Mouse (Mus musculus): ENCODE measurements around the gene Klre1. TPM values are rescaled to one million over a fixed set of nuclear protein-coding genes. Genes with fewer than 3 reads are reported as not detected.
A peak's percentile ranks its signal among the peaks of the same experiment; 100 is the strongest.

Klre1 gene
- polyA plus RNA-seq (2014; fragmentation: Nextera tagmentation; extraction: Ambion mirVana) = not detected in 2 replicates

- Histone ChIP-seq H3K4me3 (ENCODE audit: control insufficient read depth in 1 of 2, insufficient read depth in 1 of 2, low read depth in 1 of 2, low read length in 2 of 2) (no peak within 1 kb of the TSS), H3K9me3 (ENCODE audit: control insufficient read depth, low read length) (no peaks in the 10 kb centered on the region), H3K9ac (ENCODE audit: low read length) (no peak within 1 kb of the TSS), H3K27me3 (ENCODE audit: control insufficient read depth, insufficient read depth, low read length) (no peaks in the 10 kb centered on the region), H3K27ac (replicated peaks in 1 of 2; ENCODE audit: control insufficient read depth in 1 of 2, insufficient read depth in 1 of 2, low read depth in 2 of 2, low read length in 2 of 2) (no peak within 1 kb of the TSS), H3K36me3 (ENCODE audit: control insufficient read depth, insufficient read depth, low read length) (no peaks in the 10 kb centered on the region), H3K4me1 (ENCODE audit: control insufficient read depth in 2 of 2, insufficient read depth in 2 of 2, low read length in 2 of 2) (no peaks in the 10 kb centered on the region), H3K4me2 (ENCODE audit: low read length) (no peak within 1 kb of the TSS)
- WGBS = 93% methylated on average over 8 of the region's 8 CpGs
- ATAC-seq (ENCODE audit: insufficient number of reproducible peaks, insufficient read depth, low FRiP score, low read depth) = no peak
Observed at GRCm38 (mm10) chr6:129577605-129578004, at the start of gene Klre1. Gene Klre1 (plus strand): TSS chr6:129577905.

- Histone ChIP-seq H3K27ac (replicated peaks in 1 of 2; ENCODE audit: control insufficient read depth in 1 of 2, insufficient read depth in 1 of 2, low read depth in 2 of 2, low read length in 2 of 2) (no peak overlapping the region), H3K4me2 (ENCODE audit: low read length) (no peak overlapping the region), H3K4me1 (ENCODE audit: control insufficient read depth in 2 of 2, insufficient read depth in 2 of 2, low read length in 2 of 2) (peaks cover 0 to 3% of the 10 kb centered on the region in 2 experiments; a peak in 2 of 4 replicates), H3K9me3 (ENCODE audit: control insufficient read depth, low read length) (no peaks in the 10 kb centered on the region), H3K27me3 (ENCODE audit: control insufficient read depth, insufficient read depth, low read length) (no peaks in the 10 kb centered on the region), H3K36me3 (ENCODE audit: control insufficient read depth, insufficient read depth, low read length) (no peaks in the 10 kb centered on the region), H3K9ac (ENCODE audit: low read length) (no peak overlapping the region), H3K4me3 (ENCODE audit: control insufficient read depth in 1 of 2, insufficient read depth in 1 of 2, low read depth in 1 of 2, low read length in 2 of 2) (no peak overlapping the region)
- 76% methylated on average over 1 of the region's 1 CpGs for WGBS
- no peak for ATAC-seq (ENCODE audit: insufficient number of reproducible peaks, insufficient read depth, low FRiP score, low read depth)
Observed at GRCm38 (mm10) chr6:129529605-129530004, 48.1 kb upstream of the Klre1 start.

- Histone ChIP-seq H3K9ac (ENCODE audit: low read length) (no peak overlapping the region), H3K27ac (replicated peaks in 1 of 2; ENCODE audit: control insufficient read depth in 1 of 2, insufficient read depth in 1 of 2, low read depth in 2 of 2, low read length in 2 of 2) (no peak overlapping the region), H3K27me3 (ENCODE audit: control insufficient read depth, insufficient read depth, low read length) (no peaks in the 10 kb centered on the region), H3K36me3 (ENCODE audit: control insufficient read depth, insufficient read depth, low read length) (no peaks in the 10 kb centered on the region), H3K9me3 (ENCODE audit: control insufficient read depth, low read length) (no peaks in the 10 kb centered on the region), H3K4me1 (ENCODE audit: control insufficient read depth in 2 of 2, insufficient read depth in 2 of 2, low read length in 2 of 2) (peaks cover 2 to 10% of the 10 kb centered on the region in 2 experiments), H3K4me3 (ENCODE audit: control insufficient read depth in 1 of 2, insufficient read depth in 1 of 2, low read depth in 1 of 2, low read length in 2 of 2) (no peak overlapping the region), H3K4me2 (ENCODE audit: low read length) (no peak overlapping the region)
- no peak for ATAC-seq (ENCODE audit: insufficient number of reproducible peaks, insufficient read depth, low FRiP score, low read depth)
Observed at GRCm38 (mm10) chr6:129530261-129530660, 47.4 kb upstream of the Klre1 start.

GRCm38 (mm10) chr6:129532556-129532941 lies 45.2 kb upstream of the Klre1 start:
- no peaks in the 10 kb centered on the region for H3K27me3 ChIP-seq (ENCODE audit: control insufficient read depth, insufficient read depth, low read length)
- H3K9ac ChIP-seq (ENCODE audit: low read length) = peak overlapping the region; percentile 84
- H3K36me3 ChIP-seq (ENCODE audit: control insufficient read depth, insufficient read depth, low read length) = peaks cover 5% of the 10 kb centered on the region
- peaks cover 8 to 16% of the 10 kb centered on the region in 2 experiments for H3K4me1 ChIP-seq (ENCODE audit: control insufficient read depth in 2 of 2, insufficient read depth in 2 of 2, low read length in 2 of 2)
- WGBS = 30% methylated on average over 7 of the region's 7 CpGs
- H3K27ac ChIP-seq (replicated peaks in 1 of 2; ENCODE audit: control insufficient read depth in 1 of 2, insufficient read depth in 1 of 2, low read depth in 2 of 2, low read length in 2 of 2) = peak overlapping the region; percentile 46 to 77
- peak overlapping the region; percentile 88 for H3K4me2 ChIP-seq (ENCODE audit: low read length)
- no peaks in the 10 kb centered on the region for H3K9me3 ChIP-seq (ENCODE audit: control insufficient read depth, low read length)
- no peak; the same call in 1 of the 2 replicates for ATAC-seq (ENCODE audit: insufficient number of reproducible peaks, insufficient read depth, low FRiP score, low read depth)
- peak overlapping the region; percentile 90 to 91 for H3K4me3 ChIP-seq (ENCODE audit: control insufficient read depth in 1 of 2, insufficient read depth in 1 of 2, low read depth in 1 of 2, low read length in 2 of 2)

GRCm38 (mm10) chr6:129532942-129533860 lies 44.5 kb upstream of the Klre1 start, which contains the start of gene Gabarapl1:
Gene Gabarapl1 (plus strand): TSS chr6:129533160.
- ATAC-seq (ENCODE audit: insufficient number of reproducible peaks, insufficient read depth, low FRiP score, low read depth) = peak; percentile 81
- Histone ChIP-seq H3K27me3 (ENCODE audit: control insufficient read depth, insufficient read depth, low read length) (no peaks in the 10 kb centered on the region), H3K36me3 (ENCODE audit: control insufficient read depth, insufficient read depth, low read length) (peaks cover 12% of the 10 kb centered on the region), H3K4me1 (ENCODE audit: control insufficient read depth in 2 of 2, insufficient read depth in 2 of 2, low read length in 2 of 2) (peaks cover 8 to 16% of the 10 kb centered on the region in 2 experiments), H3K9me3 (ENCODE audit: control insufficient read depth, low read length) (no peaks in the 10 kb centered on the region), H3K9ac (ENCODE audit: low read length) (peak within 1 kb of the TSS; percentile 84), H3K4me3 (ENCODE audit: control insufficient read depth in 1 of 2, insufficient read depth in 1 of 2, low read depth in 1 of 2, low read length in 2 of 2) (peak within 1 kb of the TSS; percentile 90 to 91), H3K4me2 (ENCODE audit: low read length) (peak within 1 kb of the TSS; percentile 88), H3K27ac (replicated peaks in 1 of 2; ENCODE audit: control insufficient read depth in 1 of 2, insufficient read depth in 1 of 2, low read depth in 2 of 2, low read length in 2 of 2) (peak within 1 kb of the TSS; percentile 77 to 81)
- under 1% methylated on average over 55 of the region's 55 CpGs for WGBS

- H3K9ac ChIP-seq (ENCODE audit: low read length) = peak overlapping the region; percentile 84
- no peaks in the 10 kb centered on the region for H3K9me3 ChIP-seq (ENCODE audit: control insufficient read depth, low read length)
- peak overlapping the region; percentile 88 for H3K4me2 ChIP-seq (ENCODE audit: low read length)
- H3K36me3 ChIP-seq (ENCODE audit: control insufficient read depth, insufficient read depth, low read length) = peaks cover 21% of the 10 kb centered on the region
- H3K27me3 ChIP-seq (ENCODE audit: control insufficient read depth, insufficient read depth, low read length) = no peaks in the 10 kb centered on the region
- no peak for ATAC-seq (ENCODE audit: insufficient number of reproducible peaks, insufficient read depth, low FRiP score, low read depth)
- peak overlapping the region in 1 of 2 experiments; percentile 77; a peak in 1 of 4 replicates for H3K27ac ChIP-seq (replicated peaks in 1 of 2; ENCODE audit: control insufficient read depth in 1 of 2, insufficient read depth in 1 of 2, low read depth in 2 of 2, low read length in 2 of 2)
- WGBS = 14% methylated on average over 9 of the region's 9 CpGs
- peaks cover 8 to 16% of the 10 kb centered on the region in 2 experiments for H3K4me1 ChIP-seq (ENCODE audit: control insufficient read depth in 2 of 2, insufficient read depth in 2 of 2, low read length in 2 of 2)
- peak overlapping the region; percentile 90 to 91 for H3K4me3 ChIP-seq (ENCODE audit: control insufficient read depth in 1 of 2, insufficient read depth in 1 of 2, low read depth in 1 of 2, low read length in 2 of 2)
Observed at GRCm38 (mm10) chr6:129534057-129534456, 43.6 kb upstream of the Klre1 start.

GRCm38 (mm10) chr6:129534627-129535190 lies 43.0 kb upstream of the Klre1 start:
- H3K9me3 ChIP-seq (ENCODE audit: control insufficient read depth, low read length) = no peaks in the 10 kb centered on the region
- peaks cover 8 to 16% of the 10 kb centered on the region in 2 experiments for H3K4me1 ChIP-seq (ENCODE audit: control insufficient read depth in 2 of 2, insufficient read depth in 2 of 2, low read length in 2 of 2)
- H3K27me3 ChIP-seq (ENCODE audit: control insufficient read depth, insufficient read depth, low read length) = no peaks in the 10 kb centered on the region
- H3K9ac ChIP-seq (ENCODE audit: low read length) = peak overlapping the region; percentile 84
- 40% methylated on average over 4 of the region's 4 CpGs for WGBS
- peak overlapping the region in 1 of 2 experiments; percentile 90; a peak in 2 of 4 replicates for H3K4me3 ChIP-seq (ENCODE audit: control insufficient read depth in 1 of 2, insufficient read depth in 1 of 2, low read depth in 1 of 2, low read length in 2 of 2)
- H3K36me3 ChIP-seq (ENCODE audit: control insufficient read depth, insufficient read depth, low read length) = peaks cover 27% of the 10 kb centered on the region
- H3K4me2 ChIP-seq (ENCODE audit: low read length) = peak overlapping the region; percentile 88
- H3K27ac ChIP-seq (replicated peaks in 1 of 2; ENCODE audit: control insufficient read depth in 1 of 2, insufficient read depth in 1 of 2, low read depth in 2 of 2, low read length in 2 of 2) = peak overlapping the region; percentile 5 to 41; a peak in 2 of 4 replicates
- ATAC-seq (ENCODE audit: insufficient number of reproducible peaks, insufficient read depth, low FRiP score, low read depth) = no peak

Measured in heart, embryonic 14.5 days (tissue).